Mouse (Mus musculus): ENCODE results near the gene Nop56. TPM values are rescaled to one million over a fixed set of nuclear protein-coding genes. Genes with fewer than 3 reads are reported as not detected.

The Nop56 gene
- polyA plus RNA-seq, 1 experiment from 2014 or later, result 516 TPM

DNA sequence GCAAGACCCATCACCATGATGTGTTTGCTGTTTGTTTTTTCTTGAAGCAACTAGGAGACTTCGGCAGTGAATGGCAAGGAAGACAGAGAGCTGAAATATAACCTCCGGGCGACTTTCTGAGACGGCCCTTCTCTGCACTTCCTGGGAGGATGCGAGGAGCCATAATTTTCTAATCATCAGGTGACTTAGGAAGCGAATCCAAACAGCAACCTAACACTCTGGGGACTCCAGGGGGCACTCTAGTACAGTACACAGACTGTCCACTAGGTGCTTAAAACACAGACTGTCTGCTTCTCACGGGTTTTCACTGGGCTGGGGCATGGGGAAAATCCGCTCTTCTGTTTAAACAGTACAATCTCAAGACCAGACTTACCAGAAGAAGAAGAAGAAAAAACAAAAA is 17.2 kb downstream of the Nop56 start:
- Histone ChIP-seq H3K4me3 (ENCODE audit: low read depth, low read length) (no peak overlapping the region), H3K9ac (ENCODE audit: low read depth, low read length) (no peak overlapping the region), H3K36me3 (ENCODE audit: control insufficient read depth, insufficient read depth, low read length) (no peaks in the 10 kb centered on the region), H3K4me2 (no peak overlapping the region), H3K27me3 (replicated peaks; ENCODE audit: control insufficient read depth, insufficient read depth, low read length) (peaks cover 47% of the 10 kb centered on the region), H3K9me3 (ENCODE audit: control insufficient read depth, low read length) (no peaks in the 10 kb centered on the region), H3K4me1 (replicated peaks; ENCODE audit: control insufficient read depth, insufficient read depth, low read length) (peaks cover 7% of the 10 kb centered on the region), H3K27ac (ENCODE audit: low read depth, low read length) (no peak overlapping the region)
- ATAC-seq (replicated peaks; ENCODE audit: low FRiP score) (peak; percentile 58; the same call in 1 of the 2 replicates), DNase-seq (ENCODE audit: low spot score) (no peak)
- 8% methylated on average over 8 of the region's 8 CpGs for WGBS

DNA sequence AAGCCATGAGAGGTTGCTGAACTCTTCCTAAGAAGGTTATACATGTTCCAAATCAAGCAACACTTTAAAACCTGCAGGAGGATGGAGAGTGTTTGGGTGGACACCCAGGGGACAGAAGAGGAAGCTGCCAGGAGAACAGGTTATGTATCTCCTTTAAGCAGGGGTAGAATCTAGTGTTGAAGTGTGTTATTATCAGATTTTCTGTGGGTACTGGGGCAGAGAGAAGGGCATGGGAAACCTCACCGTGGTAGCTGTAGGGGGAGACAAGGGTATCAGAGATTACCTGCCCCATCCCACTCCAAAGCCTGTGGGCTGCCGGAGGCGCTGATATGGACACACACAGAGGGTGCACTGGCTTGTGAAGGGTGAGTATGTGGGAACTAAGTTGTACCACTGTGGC is 18.8 kb downstream of the Nop56 start:
- Histone ChIP-seq H3K9me3 (ENCODE audit: control insufficient read depth, low read length) (no peaks in the 10 kb centered on the region), H3K27ac (ENCODE audit: low read depth, low read length) (no peak overlapping the region), H3K27me3 (replicated peaks; ENCODE audit: control insufficient read depth, insufficient read depth, low read length) (peaks cover 62% of the 10 kb centered on the region), H3K4me2 (no peak overlapping the region), H3K36me3 (ENCODE audit: control insufficient read depth, insufficient read depth, low read length) (no peaks in the 10 kb centered on the region), H3K4me3 (ENCODE audit: low read depth, low read length) (no peak overlapping the region), H3K9ac (ENCODE audit: low read depth, low read length) (no peak overlapping the region), H3K4me1 (replicated peaks; ENCODE audit: control insufficient read depth, insufficient read depth, low read length) (peaks cover 7% of the 10 kb centered on the region)
- ATAC-seq (replicated peaks; ENCODE audit: low FRiP score) (no peak), DNase-seq (ENCODE audit: low spot score) (no peak)
- 19% methylated on average over 3 of the region's 3 CpGs for WGBS

- Histone ChIP-seq H3K4me3 (ENCODE audit: low read depth, low read length) (no peak overlapping the region), H3K27ac (ENCODE audit: low read depth, low read length) (no peak overlapping the region), H3K9me3 (ENCODE audit: control insufficient read depth, low read length) (no peaks in the 10 kb centered on the region), H3K27me3 (replicated peaks; ENCODE audit: control insufficient read depth, insufficient read depth, low read length) (peaks cover 67% of the 10 kb centered on the region), H3K4me2 (no peak overlapping the region), H3K36me3 (ENCODE audit: control insufficient read depth, insufficient read depth, low read length) (no peaks in the 10 kb centered on the region), H3K4me1 (replicated peaks; ENCODE audit: control insufficient read depth, insufficient read depth, low read length) (peaks cover 7% of the 10 kb centered on the region), H3K9ac (ENCODE audit: low read depth, low read length) (no peak overlapping the region)
- 5% methylated on average over 4 of the region's 4 CpGs for WGBS
- ATAC-seq (replicated peaks; ENCODE audit: low FRiP score) (0 out of 2 replicates have a peak, but pooled peaks have one; percentile 35), DNase-seq (ENCODE audit: low spot score) (no peak)
Observed at GRCm38 (mm10) chr2:130293486-130293885, 19.3 kb downstream of the Nop56 start.

DNA sequence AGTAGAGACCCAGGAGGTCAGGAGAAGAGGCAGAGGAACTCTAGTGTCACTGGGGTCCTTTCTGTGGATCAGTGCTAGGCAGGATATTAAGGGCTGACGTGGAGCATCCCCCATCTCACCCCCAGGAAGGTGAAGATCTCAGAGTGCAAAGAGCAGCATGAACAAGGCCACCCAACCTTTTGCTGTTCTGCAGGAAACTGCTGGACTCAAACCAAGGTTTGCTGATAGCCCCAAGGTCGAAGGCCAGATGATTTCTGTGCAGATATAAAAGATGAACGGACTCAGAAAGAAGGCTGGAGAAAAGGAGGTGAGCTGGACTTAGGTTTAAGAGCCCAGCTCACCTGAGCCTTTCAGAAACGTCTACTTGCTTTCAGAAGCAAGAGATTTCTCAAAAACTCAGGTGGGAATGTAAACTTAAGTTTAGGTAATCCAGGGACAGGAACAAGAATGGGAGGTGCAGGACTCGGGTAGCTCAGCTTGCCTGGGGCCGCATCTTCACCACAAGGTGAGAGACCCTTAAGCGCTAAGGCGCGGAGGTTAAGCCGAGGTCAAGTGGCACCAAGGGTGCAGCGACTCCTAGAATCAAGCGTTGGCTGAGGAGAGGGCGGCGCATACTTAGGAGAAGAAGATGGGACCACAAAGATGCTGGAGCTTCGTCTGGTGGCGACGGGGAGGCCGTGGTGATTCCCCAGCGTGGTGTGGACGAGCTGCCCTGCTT is 20.1 kb downstream of the Nop56 start:
- H3K27me3 ChIP-seq (replicated peaks; ENCODE audit: control insufficient read depth, insufficient read depth, low read length), result peaks cover 72% of the 10 kb centered on the region
- no peaks in the 10 kb centered on the region for H3K36me3 ChIP-seq (ENCODE audit: control insufficient read depth, insufficient read depth, low read length)
- DNase-seq (ENCODE audit: low spot score) (no peak), ATAC-seq (replicated peaks; ENCODE audit: low FRiP score) (no peak)
- peaks cover 7% of the 10 kb centered on the region for H3K4me1 ChIP-seq (replicated peaks; ENCODE audit: control insufficient read depth, insufficient read depth, low read length)
- H3K4me2 ChIP-seq, result peak overlapping the region; percentile 67
- H3K4me3 ChIP-seq (ENCODE audit: low read depth, low read length), result peak overlapping the region; percentile 71
- no peak overlapping the region; the same call in 1 of the 2 replicates for H3K9ac ChIP-seq (ENCODE audit: low read depth, low read length)
- WGBS, result 8% methylated on average over 20 of the region's 20 CpGs
- no peaks in the 10 kb centered on the region for H3K9me3 ChIP-seq (ENCODE audit: control insufficient read depth, low read length)
- no peak overlapping the region for H3K27ac ChIP-seq (ENCODE audit: low read depth, low read length)

- WGBS, result under 1% methylated on average over 39 of the region's 39 CpGs
- ATAC-seq (replicated peaks; ENCODE audit: low FRiP score), result peak; percentile 53; the same call in 1 of the 2 replicates
- peak within 1 kb of the TSS; percentile 61 for H3K9ac ChIP-seq (ENCODE audit: low read depth, low read length)
- DNase-seq (ENCODE audit: low spot score), result peak; percentile 64
- no peaks in the 10 kb centered on the region for H3K9me3 ChIP-seq (ENCODE audit: control insufficient read depth, low read length)
- H3K27ac ChIP-seq (ENCODE audit: low read depth, low read length), result no peak within 1 kb of the TSS
- peaks cover 7% of the 10 kb centered on the region for H3K4me1 ChIP-seq (replicated peaks; ENCODE audit: control insufficient read depth, insufficient read depth, low read length)
- peak within 1 kb of the TSS; percentile 71 for H3K4me3 ChIP-seq (ENCODE audit: low read depth, low read length)
- H3K27me3 ChIP-seq (replicated peaks; ENCODE audit: control insufficient read depth, insufficient read depth, low read length), result peaks cover 70% of the 10 kb centered on the region
- H3K4me2 ChIP-seq, result peak within 1 kb of the TSS; percentile 67
- no peaks in the 10 kb centered on the region for H3K36me3 ChIP-seq (ENCODE audit: control insufficient read depth, insufficient read depth, low read length)
Observed at GRCm38 (mm10) chr2:130294936-130295277, 20.7 kb downstream of the Nop56 start, which contains the start of gene Ebf4. TSS of gene Ebf4 (plus strand) at chr2:130295169.

DNA sequence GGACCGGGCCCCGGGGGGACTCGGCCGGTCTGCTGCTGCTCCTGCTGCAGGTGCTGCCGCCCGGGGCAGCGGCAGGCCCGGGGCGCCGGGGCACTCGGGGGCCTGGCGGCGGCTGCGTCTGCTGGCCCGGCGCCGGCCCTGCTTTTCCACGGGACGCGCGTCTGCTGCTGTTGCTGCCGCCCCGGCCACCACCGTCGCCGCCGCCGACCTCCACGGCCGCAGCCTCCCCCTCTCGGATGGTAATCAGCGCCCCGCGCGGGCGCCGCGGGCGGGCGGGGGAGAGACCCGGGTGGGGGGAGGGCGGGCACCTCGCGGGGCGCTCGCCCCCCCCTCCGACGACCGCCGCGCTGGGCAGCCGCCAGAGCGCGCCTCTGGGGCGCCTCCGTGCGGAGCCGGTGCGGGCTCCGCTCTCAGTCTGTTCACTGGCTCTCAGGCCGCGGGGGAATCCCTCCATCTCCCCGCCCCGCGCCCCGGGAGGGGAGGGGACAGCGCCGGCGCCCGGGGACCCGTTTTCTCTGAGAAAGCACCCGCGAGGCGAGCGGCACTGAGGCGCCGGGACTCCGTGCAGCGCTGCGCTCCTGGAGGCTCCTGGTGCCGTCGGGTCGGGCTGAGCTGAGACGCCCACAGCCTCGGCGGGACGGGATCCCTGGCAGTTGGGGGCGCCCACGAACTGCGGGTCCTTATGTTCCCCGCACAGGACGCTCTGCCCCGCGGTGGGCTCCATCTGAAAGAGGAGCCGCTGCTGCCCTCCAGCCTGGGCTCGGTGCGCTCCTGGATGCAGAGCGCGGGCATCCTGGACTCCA is 21.3 kb downstream of the Nop56 start:
- WGBS, result under 1% methylated on average over 74 of the region's 99 CpGs
- Histone ChIP-seq H3K4me3 (ENCODE audit: low read depth, low read length) (peak overlapping the region; percentile 71), H3K4me2 (peak overlapping the region; percentile 67), H3K9me3 (ENCODE audit: control insufficient read depth, low read length) (no peaks in the 10 kb centered on the region), H3K27ac (ENCODE audit: low read depth, low read length) (no peak overlapping the region), H3K4me1 (replicated peaks; ENCODE audit: control insufficient read depth, insufficient read depth, low read length) (peaks cover 7% of the 10 kb centered on the region), H3K9ac (ENCODE audit: low read depth, low read length) (peak overlapping the region; percentile 61), H3K36me3 (ENCODE audit: control insufficient read depth, insufficient read depth, low read length) (no peaks in the 10 kb centered on the region), H3K27me3 (replicated peaks; ENCODE audit: control insufficient read depth, insufficient read depth, low read length) (peaks cover 70% of the 10 kb centered on the region)
- DNase-seq (ENCODE audit: low spot score) (no peak), ATAC-seq (replicated peaks; ENCODE audit: low FRiP score) (peak; percentile 56; the same call in 1 of the 2 replicates)

- peak overlapping the region; percentile 67 for H3K4me2 ChIP-seq
- peaks cover 70% of the 10 kb centered on the region for H3K27me3 ChIP-seq (replicated peaks; ENCODE audit: control insufficient read depth, insufficient read depth, low read length)
- H3K9ac ChIP-seq (ENCODE audit: low read depth, low read length), result 0 out of 2 replicates have a peak overlapping the region, but pooled peaks have one; percentile 30
- no peak overlapping the region for H3K27ac ChIP-seq (ENCODE audit: low read depth, low read length)
- peaks cover 7% of the 10 kb centered on the region for H3K4me1 ChIP-seq (replicated peaks; ENCODE audit: control insufficient read depth, insufficient read depth, low read length)
- no peaks in the 10 kb centered on the region for H3K36me3 ChIP-seq (ENCODE audit: control insufficient read depth, insufficient read depth, low read length)
- DNase-seq (ENCODE audit: low spot score) (no peak), ATAC-seq (replicated peaks; ENCODE audit: low FRiP score) (no peak)
- WGBS, result 6% methylated on average over 20 of the region's 20 CpGs
- H3K4me3 ChIP-seq (ENCODE audit: low read depth, low read length), result peak overlapping the region; percentile 71
- no peaks in the 10 kb centered on the region for H3K9me3 ChIP-seq (ENCODE audit: control insufficient read depth, low read length)
Observed at GRCm38 (mm10) chr2:130296134-130296745, 22.0 kb downstream of the Nop56 start.

DNA sequence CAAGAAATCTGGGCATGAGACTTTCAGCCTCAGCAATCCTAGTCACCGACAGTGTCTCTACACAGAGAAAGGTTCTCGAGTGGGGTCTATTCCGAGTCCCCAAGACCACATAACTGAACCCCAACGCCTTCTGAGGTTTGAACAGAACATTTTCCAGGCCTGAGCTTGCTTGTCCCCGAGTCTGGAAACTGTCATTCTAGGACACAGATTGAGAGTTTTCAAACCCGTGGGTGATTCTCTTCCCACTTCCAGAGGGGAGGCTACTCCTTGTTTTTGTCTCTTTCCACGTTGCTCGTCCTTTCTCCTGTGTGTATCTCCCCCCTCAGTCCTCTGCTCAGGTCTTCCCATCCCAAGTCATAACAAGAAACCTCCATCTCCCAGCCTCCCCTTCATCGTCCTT is 23.4 kb downstream of the Nop56 start:
- 72% methylated on average over 9 of the region's 9 CpGs for WGBS
- no peak for ATAC-seq (replicated peaks; ENCODE audit: low FRiP score)
- H3K9me3 ChIP-seq (ENCODE audit: control insufficient read depth, low read length), result no peaks in the 10 kb centered on the region
- no peak overlapping the region for H3K4me3 ChIP-seq (ENCODE audit: low read depth, low read length)
- H3K4me1 ChIP-seq (replicated peaks; ENCODE audit: control insufficient read depth, insufficient read depth, low read length), result peaks cover 7% of the 10 kb centered on the region
- no peaks in the 10 kb centered on the region for H3K36me3 ChIP-seq (ENCODE audit: control insufficient read depth, insufficient read depth, low read length)
- peaks cover 64% of the 10 kb centered on the region for H3K27me3 ChIP-seq (replicated peaks; ENCODE audit: control insufficient read depth, insufficient read depth, low read length)
- no peak overlapping the region for H3K4me2 ChIP-seq
- H3K9ac ChIP-seq (ENCODE audit: low read depth, low read length), result no peak overlapping the region
- no peak overlapping the region for H3K27ac ChIP-seq (ENCODE audit: low read depth, low read length)
- DNase-seq (ENCODE audit: low spot score), result no peak
